Mouse (Mus musculus): ENCODE measurements at regions not wholly inside any gene's neighbourhood (a gene's known extent, or its start where the extent isn't known, plus 50 kb on each side); places are given as distances from the start of the nearest gene placed in this dataset.

- no peak overlapping the region for H3K4me2 ChIP-seq (ENCODE audit: low read depth)
- no peaks in the 10 kb centered on the region for H3K27me3 ChIP-seq (ENCODE audit: insufficient read depth, low read length)
- H3K36me3 ChIP-seq (ENCODE audit: insufficient read depth): no peaks in the 10 kb centered on the region
- ATAC-seq: no peak
- no peak overlapping the region for H3K27ac ChIP-seq (ENCODE audit: low read depth, low read length)
- no peak for DNase-seq
- 73% methylated on average over 6 of the region's 6 CpGs for WGBS
- no peaks in the 10 kb centered on the region for H3K4me1 ChIP-seq (ENCODE audit: insufficient read depth)
- no peak overlapping the region for H3K9ac ChIP-seq
- TF ChIP-seq CTCF (IDR thresholded peaks at IDR 0.05; ENCODE audit: low read depth): no peak
- no peak overlapping the region for H3K4me3 ChIP-seq (ENCODE audit: low read depth, low read length)
- no peaks in the 10 kb centered on the region for H3K9me3 ChIP-seq (ENCODE audit: low read length)
Observed at GRCm38 (mm10) chr11:114584804-114585203, 83.5 kb upstream of the Rpl38 start.

- TF ChIP-seq CTCF (IDR thresholded peaks at IDR 0.05; ENCODE audit: low read depth): no peak
- 71% methylated on average over 5 of the region's 5 CpGs for WGBS
- ATAC-seq (no peak), DNase-seq (no peak)
- Histone ChIP-seq H3K4me2 (ENCODE audit: low read depth) (no peak overlapping the region), H3K4me3 (ENCODE audit: low read depth, low read length) (no peak overlapping the region), H3K9ac (no peak overlapping the region), H3K27ac (ENCODE audit: low read depth, low read length) (no peak overlapping the region), H3K9me3 (ENCODE audit: low read length) (no peaks in the 10 kb centered on the region), H3K36me3 (ENCODE audit: insufficient read depth) (no peaks in the 10 kb centered on the region), H3K27me3 (ENCODE audit: insufficient read depth, low read length) (no peaks in the 10 kb centered on the region), H3K4me1 (ENCODE audit: insufficient read depth) (no peaks in the 10 kb centered on the region)
Observed at GRCm38 (mm10) chr11:114584146-114584545, 84.2 kb upstream of the Rpl38 start.

GRCm38 (mm10) chr11:114579986-114580385, 88.3 kb upstream of the Rpl38 start:
- H3K4me1 ChIP-seq (ENCODE audit: insufficient read depth): no peaks in the 10 kb centered on the region
- H3K27ac ChIP-seq (ENCODE audit: low read depth, low read length): no peak overlapping the region
- WGBS: 60% methylated on average over 2 of the region's 2 CpGs
- H3K4me2 ChIP-seq (ENCODE audit: low read depth): no peak overlapping the region
- peaks cover 10% of the 10 kb centered on the region for H3K9me3 ChIP-seq (ENCODE audit: low read length)
- H3K27me3 ChIP-seq (ENCODE audit: insufficient read depth, low read length): no peaks in the 10 kb centered on the region
- no peak overlapping the region for H3K9ac ChIP-seq
- ATAC-seq: no peak
- no peak for DNase-seq
- no peak overlapping the region for H3K4me3 ChIP-seq (ENCODE audit: low read depth, low read length)
- no peak for TF ChIP-seq CTCF (IDR thresholded peaks at IDR 0.05; ENCODE audit: low read depth)
- no peaks in the 10 kb centered on the region for H3K36me3 ChIP-seq (ENCODE audit: insufficient read depth)

- Histone ChIP-seq H3K9me3 (ENCODE audit: low read length) (peaks cover 12% of the 10 kb centered on the region), H3K27ac (ENCODE audit: low read depth, low read length) (no peak overlapping the region), H3K36me3 (ENCODE audit: insufficient read depth) (no peaks in the 10 kb centered on the region), H3K27me3 (ENCODE audit: insufficient read depth, low read length) (no peaks in the 10 kb centered on the region), H3K4me2 (ENCODE audit: low read depth) (no peak overlapping the region), H3K9ac (no peak overlapping the region), H3K4me1 (ENCODE audit: insufficient read depth) (no peaks in the 10 kb centered on the region), H3K4me3 (ENCODE audit: low read depth, low read length) (no peak overlapping the region)
- 88% methylated on average over 6 of the region's 6 CpGs for WGBS
- ATAC-seq: no peak
- TF ChIP-seq CTCF (IDR thresholded peaks at IDR 0.05; ENCODE audit: low read depth): no peak
- no peak for DNase-seq
Observed at GRCm38 (mm10) chr11:114578551-114578950, 89.8 kb upstream of the Rpl38 start.

GRCm38 (mm10) chr11:114576803-114577202, 91.5 kb upstream of the Rpl38 start:
- Histone ChIP-seq H3K4me1 (ENCODE audit: insufficient read depth) (no peaks in the 10 kb centered on the region), H3K4me3 (ENCODE audit: low read depth, low read length) (no peak overlapping the region), H3K9ac (no peak overlapping the region), H3K4me2 (ENCODE audit: low read depth) (no peak overlapping the region), H3K9me3 (ENCODE audit: low read length) (peaks cover 12% of the 10 kb centered on the region), H3K36me3 (ENCODE audit: insufficient read depth) (no peaks in the 10 kb centered on the region), H3K27me3 (ENCODE audit: insufficient read depth, low read length) (no peaks in the 10 kb centered on the region), H3K27ac (ENCODE audit: low read depth, low read length) (no peak overlapping the region)
- DNase-seq (no peak), ATAC-seq (no peak)
- no peak for TF ChIP-seq CTCF (IDR thresholded peaks at IDR 0.05; ENCODE audit: low read depth)
- 90% methylated on average over 8 of the region's 8 CpGs for WGBS

- H3K36me3 ChIP-seq (ENCODE audit: insufficient read depth): no peaks in the 10 kb centered on the region
- ATAC-seq (no peak), DNase-seq (no peak)
- H3K27ac ChIP-seq (ENCODE audit: low read depth, low read length): no peak overlapping the region
- H3K9ac ChIP-seq: no peak overlapping the region
- peaks cover 3% of the 10 kb centered on the region; the same call in 1 of the 2 replicates for H3K27me3 ChIP-seq (ENCODE audit: insufficient read depth, low read length)
- no peak for TF ChIP-seq CTCF (IDR thresholded peaks at IDR 0.05; ENCODE audit: low read depth)
- no peak overlapping the region for H3K4me3 ChIP-seq (ENCODE audit: low read depth, low read length)
- peaks cover 12% of the 10 kb centered on the region for H3K9me3 ChIP-seq (ENCODE audit: low read length)
- H3K4me1 ChIP-seq (ENCODE audit: insufficient read depth): 0 out of 2 replicates have a peak, but pooled peaks cover 5% of the 10 kb centered on the region
- H3K4me2 ChIP-seq (ENCODE audit: low read depth): no peak overlapping the region
- WGBS: 50% methylated on average over 20 of the region's 20 CpGs
Observed at GRCm38 (mm10) chr11:114571144-114571869, 97.0 kb upstream of the Rpl38 start.

GRCm38 (mm10) chr11:114570076-114570475, 98.2 kb upstream of the Rpl38 start:
- no peaks in the 10 kb centered on the region for H3K36me3 ChIP-seq (ENCODE audit: insufficient read depth)
- peaks cover 4% of the 10 kb centered on the region for H3K9me3 ChIP-seq (ENCODE audit: low read length)
- H3K4me3 ChIP-seq (ENCODE audit: low read depth, low read length): no peak overlapping the region
- DNase-seq (no peak), ATAC-seq (no peak)
- H3K27ac ChIP-seq (ENCODE audit: low read depth, low read length): no peak overlapping the region
- WGBS: 91% methylated on average over 5 of the region's 5 CpGs
- H3K4me2 ChIP-seq (ENCODE audit: low read depth): no peak overlapping the region
- TF ChIP-seq CTCF (IDR thresholded peaks at IDR 0.05; ENCODE audit: low read depth): no peak
- H3K9ac ChIP-seq: no peak overlapping the region
- H3K27me3 ChIP-seq (ENCODE audit: insufficient read depth, low read length): peaks cover 3% of the 10 kb centered on the region; the same call in 1 of the 2 replicates
- H3K4me1 ChIP-seq (ENCODE audit: insufficient read depth): 0 out of 2 replicates have a peak, but pooled peaks cover 5% of the 10 kb centered on the region
